Mouse (Mus musculus) hindbrain, embryonic 13.5 days (tissue): ENCODE measurements at regions not wholly inside any gene's neighbourhood (a gene's known extent, or its start where the extent isn't known, plus 50 kb on each side); places are given as distances from the start of the nearest gene placed in this dataset.

Experiments used
- ATAC-seq: fragments of 200-750 bp; cut with Nextera tagmentation; 2 replicates; pipeline ENCODE4 v1.8.0; 2017; ENCODE audit warnings: moderate TSS enrichment; ENCODE audit not compliant: low FRiP score
- H3K27ac ChIP-seq: fragments of 300-500 bp; sonication (generic); 2 replicates; pipeline ENCODE4 v1.5.1; 2015; ENCODE audit warnings: inconsistent platforms, mild to moderate bottlenecking, moderate library complexity
- H3K27me3 ChIP-seq: fragments of 300-500 bp; sonication (generic); 2 replicates; pipeline ENCODE4 v1.6.1; 2015; ENCODE audit warnings: mild to moderate bottlenecking, inconsistent platforms
- H3K36me3 ChIP-seq: fragments of 300-500 bp; sonication (generic); 2 replicates; pipeline ENCODE4 v1.6.1; 2015; ENCODE audit warnings: mild to moderate bottlenecking, inconsistent platforms
- H3K4me1 ChIP-seq: fragments of 300-500 bp; sonication (generic); replicated peaks from 2 replicates; pipeline ENCODE4 v1.6.1; 2015; ENCODE audit warnings: inconsistent platforms
- H3K4me2 ChIP-seq: fragments of 300-500 bp; sonication (generic); 2 replicates; pipeline ENCODE4 v1.6.1; 2015; ENCODE audit warnings: inconsistent platforms, mild to moderate bottlenecking, moderate library complexity
- H3K4me3 ChIP-seq: fragments of 300-500 bp; sonication (generic); 2 replicates; pipeline ENCODE4 v1.5.1; 2015; ENCODE audit warnings: mild to moderate bottlenecking, inconsistent platforms
- H3K9ac ChIP-seq: fragments of 300-500 bp; sonication (generic); 2 replicates; pipeline ENCODE4 v1.6.1; 2015; ENCODE audit warnings: mild to moderate bottlenecking, inconsistent platforms
- H3K9me3 ChIP-seq: fragments of 300-500 bp; sonication (generic); 2 replicates; pipeline ENCODE4 v1.6.1; 2016; ENCODE audit warnings: inconsistent platforms
- WGBS: fragments of 180-500 bp; shearing (Covaris S2); methylation state at CpG from one replicate; pipeline ENCODE4 v1.1.7; 2015; 5-methylcytosine and 5-hydroxymethylcytosine counted together

- Histone ChIP-seq H3K9me3 (no peaks in the 10 kb centered on the region), H3K4me2 (no peak overlapping the region), H3K36me3 (no peaks in the 10 kb centered on the region), H3K4me3 (no peak overlapping the region), H3K27ac (no peak overlapping the region), H3K9ac (no peak overlapping the region), H3K4me1 (no peaks in the 10 kb centered on the region), H3K27me3 (peaks cover 66% of the 10 kb centered on the region)
- WGBS = 77% methylated on average over 3 of the region's 3 CpGs
- ATAC-seq = no peak
Measured at GRCm38 (mm10) chrX:99531154-99531553, 60.1 kb upstream of the Pja1 start.

DNA sequence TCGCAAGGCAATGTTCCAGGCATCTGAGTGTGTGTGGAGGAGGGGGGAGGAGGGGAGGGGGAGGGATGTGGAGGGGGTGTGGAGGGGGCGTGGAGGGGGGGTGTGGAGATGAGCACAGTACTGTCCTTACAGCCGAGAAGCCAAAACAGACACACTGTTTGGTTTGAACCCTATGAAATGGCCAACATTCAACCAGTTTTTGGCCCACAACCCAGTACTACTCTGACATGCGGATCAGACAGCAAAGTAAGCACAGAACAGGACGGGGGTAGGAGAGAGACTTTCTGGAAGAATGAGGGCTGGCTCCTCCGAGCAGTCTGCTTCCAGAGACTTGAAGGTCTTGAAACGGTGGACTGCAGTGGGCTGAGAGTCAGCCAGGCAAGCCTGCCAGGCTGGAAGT lies 59.4 kb upstream of the Pja1 start:
- Histone ChIP-seq H3K4me3 (no peak overlapping the region), H3K4me1 (no peaks in the 10 kb centered on the region), H3K27ac (no peak overlapping the region), H3K9ac (no peak overlapping the region), H3K4me2 (no peak overlapping the region), H3K36me3 (no peaks in the 10 kb centered on the region), H3K27me3 (peaks cover 71% of the 10 kb centered on the region), H3K9me3 (no peaks in the 10 kb centered on the region)
- no peak for ATAC-seq
- WGBS = 74% methylated on average over 7 of the region's 7 CpGs

- Histone ChIP-seq H3K9me3 (no peaks in the 10 kb centered on the region), H3K4me3 (no peak overlapping the region), H3K27me3 (peaks cover 65% of the 10 kb centered on the region), H3K36me3 (no peaks in the 10 kb centered on the region), H3K4me2 (no peak overlapping the region), H3K9ac (no peak overlapping the region), H3K27ac (no peak overlapping the region), H3K4me1 (0 out of 2 replicates have a peak, but pooled peaks cover 12% of the 10 kb centered on the region)
- no peak for ATAC-seq
- WGBS = 29% methylated on average over 6 of the region's 6 CpGs
Measured at GRCm38 (mm10) chrX:99523306-99523705, 52.2 kb upstream of the Pja1 start.

- Histone ChIP-seq H3K27ac (no peak overlapping the region), H3K9ac (no peak overlapping the region), H3K4me3 (no peak overlapping the region), H3K36me3 (no peaks in the 10 kb centered on the region), H3K27me3 (peaks cover 63% of the 10 kb centered on the region), H3K9me3 (no peaks in the 10 kb centered on the region), H3K4me2 (no peak overlapping the region), H3K4me1 (0 out of 2 replicates have a peak, but pooled peaks cover 12% of the 10 kb centered on the region)
- ATAC-seq = peak; percentile 71
- 15% methylated on average over 5 of the region's 5 CpGs for WGBS
Measured at GRCm38 (mm10) chrX:99522830-99523229, 51.8 kb upstream of the Pja1 start.

- peak; percentile 84 for ATAC-seq
- Histone ChIP-seq H3K36me3 (no peaks in the 10 kb centered on the region), H3K4me2 (no peak overlapping the region), H3K4me1 (peaks cover 12% of the 10 kb centered on the region; the same call in 1 of the 2 replicates), H3K27ac (no peak overlapping the region), H3K4me3 (no peak overlapping the region), H3K27me3 (peaks cover 58% of the 10 kb centered on the region), H3K9me3 (no peaks in the 10 kb centered on the region), H3K9ac (no peak overlapping the region)
- 24% methylated on average over 11 of the region's 11 CpGs for WGBS
Measured at GRCm38 (mm10) chrX:99522289-99522688, 51.2 kb upstream of the Pja1 start.

- WGBS = 34% methylated on average over 7 of the region's 7 CpGs
- H3K27ac ChIP-seq = no peak overlapping the region
Measured at GRCm38 (mm10) chrX:99521866-99522265, 50.8 kb upstream of the Pja1 start.

More at GRCm38 (mm10) chrX:99521866-99522265, 50.8 kb upstream of the Pja1 start:
- Histone ChIP-seq H3K4me1 (peaks cover 16% of the 10 kb centered on the region; the same call in 1 of the 2 replicates), H3K36me3 (no peaks in the 10 kb centered on the region), H3K4me2 (no peak overlapping the region), H3K9me3 (no peaks in the 10 kb centered on the region), H3K27me3 (peaks cover 59% of the 10 kb centered on the region), H3K4me3 (no peak overlapping the region), H3K9ac (no peak overlapping the region)
- no peak for ATAC-seq
